Mouse (Mus musculus) cerebellum, adult 2 months (tissue): ENCODE results near the gene Gsg1l. TPM values are rescaled to one million over a fixed set of nuclear protein-coding genes. Genes with fewer than 3 reads are reported as not detected.

Experiments used
- DNase-seq, 2 experiments: peaks; one replicate each; pipeline ENCODE4 v3.0.0; 2021
- H3K27ac ChIP-seq: fragments of 200-500 bp; 2 replicates; pipeline ENCODE4 v1.5.1; 2012; ENCODE audit warnings: low read length, control low read depth, inconsistent platforms; ENCODE audit not compliant: insufficient read depth
- H3K27me3 ChIP-seq: fragments of 200-500 bp; 2 replicates; pipeline ENCODE4 v1.6.1; 2012; ENCODE audit warnings: inconsistent platforms, mild to moderate bottlenecking, low read length, moderate library complexity; ENCODE audit not compliant: control insufficient read depth, insufficient read depth
- H3K4me1 ChIP-seq: fragments of 200-500 bp; 2 replicates; pipeline ENCODE4 v1.6.1; 2011; ENCODE audit warnings: low read length; ENCODE audit not compliant: control insufficient read depth, insufficient read depth
- H3K4me3 ChIP-seq: fragments of 200-500 bp; replicated peaks from 2 replicates; pipeline ENCODE3; 2011; ENCODE audit warnings: mild to moderate bottlenecking, low read depth, low read length, control low read depth; ENCODE audit not compliant: insufficient read depth
- CTCF ChIP-seq: fragments of 200-500 bp; IDR thresholded peaks from 2 replicates; pipeline ENCODE4 v1.5.1; 2011; ENCODE audit warnings: low read depth, mild to moderate bottlenecking, control low read depth, low read length, moderate library complexity, borderline replicate concordance; ENCODE audit not compliant: insufficient read depth
- POLR2A ChIP-seq: fragments of 200-500 bp; IDR thresholded peaks from 2 replicates; pipeline ENCODE4 v1.6.1; 2011; ENCODE audit warnings: low read length, control low read depth, borderline replicate concordance; ENCODE audit not compliant: insufficient read depth
- WGBS: fragments of 180-500 bp; shearing (Covaris S2); methylation state at CpG from one replicate; pipeline ENCODE4 v1.1.7; 2018; 5-methylcytosine and 5-hydroxymethylcytosine counted together
- polyA plus RNA-seq: library from polyadenylated mRNA; depleted of rRNA; stranded (reverse); fragments of >200 nt; gene quantifications from 2 replicates; pipeline ENCODE4 v1.2.3, GENCODE M21; 2012

The Gsg1l gene
- polyA plus RNA-seq, 1 experiment = 17.5 TPM

GRCm38 (mm10) chr7:125865234-125865633 is 217.0 kb downstream of the Gsg1l start:
- 79% methylated on average over 11 of the region's 11 CpGs for WGBS
- Histone ChIP-seq H3K4me3 (no peak overlapping the region), H3K27ac (no peak overlapping the region), H3K27me3 (no peaks in the 10 kb centered on the region), H3K4me1 (no peaks in the 10 kb centered on the region)
- DNase-seq = no peak
- TF ChIP-seq CTCF (no peak), POLR2A (no peak)

GRCm38 (mm10) chr7:125864026-125864425 is 218.2 kb downstream of the Gsg1l start:
- DNase-seq = no peak

GRCm38 (mm10) chr7:125860421-125860820 is 221.8 kb downstream of the Gsg1l start:
- Histone ChIP-seq H3K27ac (no peak overlapping the region), H3K4me1 (no peaks in the 10 kb centered on the region), H3K4me3 (no peak overlapping the region), H3K27me3 (no peaks in the 10 kb centered on the region)
- 92% methylated on average over 9 of the region's 9 CpGs for WGBS
- DNase-seq = no peak
- TF ChIP-seq CTCF = no peak
- no peak for TF ChIP-seq POLR2A

More at GRCm38 (mm10) chr7:125864026-125864425, 218.2 kb downstream of the Gsg1l start:
- Histone ChIP-seq H3K4me3 (no peak overlapping the region), H3K4me1 (no peaks in the 10 kb centered on the region), H3K27ac (no peak overlapping the region), H3K27me3 (no peaks in the 10 kb centered on the region)
- TF ChIP-seq CTCF = no peak
- TF ChIP-seq POLR2A = no peak
- 95% methylated on average over 1 of the region's 1 CpGs for WGBS

- TF ChIP-seq POLR2A (no peak), CTCF (no peak)
- Histone ChIP-seq H3K27me3 (no peaks in the 10 kb centered on the region), H3K4me1 (no peaks in the 10 kb centered on the region), H3K27ac (no peak overlapping the region), H3K4me3 (no peak overlapping the region)
- DNase-seq = no peak
- 69% methylated on average over 3 of the region's 3 CpGs for WGBS
Observed at GRCm38 (mm10) chr7:125859564-125859963, 222.6 kb downstream of the Gsg1l start.

GRCm38 (mm10) chr7:125847528-125847866 is 234.7 kb downstream of the Gsg1l start:
- Histone ChIP-seq H3K27me3 (no peaks in the 10 kb centered on the region), H3K4me1 (peaks cover 5% of the 10 kb centered on the region), H3K4me3 (no peak overlapping the region), H3K27ac (no peak overlapping the region)
- TF ChIP-seq CTCF (no peak), POLR2A (no peak)
- no peak for DNase-seq
- WGBS = 80% methylated on average over 2 of the region's 2 CpGs

- peak; percentile 23 to 36 for DNase-seq
- TF ChIP-seq CTCF (no peak), POLR2A (no peak)
- Histone ChIP-seq H3K27me3 (no peaks in the 10 kb centered on the region), H3K4me1 (peaks cover 5% of the 10 kb centered on the region), H3K27ac (no peak overlapping the region), H3K4me3 (no peak overlapping the region)
- 54% methylated on average over 8 of the region's 8 CpGs for WGBS
Observed at GRCm38 (mm10) chr7:125846866-125847527, 235.2 kb downstream of the Gsg1l start.

GRCm38 (mm10) chr7:125845611-125846010 is 236.6 kb downstream of the Gsg1l start:
- Histone ChIP-seq H3K4me1 (peaks cover 5% of the 10 kb centered on the region), H3K4me3 (no peak overlapping the region), H3K27me3 (no peaks in the 10 kb centered on the region), H3K27ac (no peak overlapping the region)
- TF ChIP-seq POLR2A = no peak
- TF ChIP-seq CTCF = no peak
- 39% methylated on average over 1 of the region's 1 CpGs for WGBS
- DNase-seq = peak in 1 of 2 experiments; percentile 48

GRCm38 (mm10) chr7:125838078-125838742 is 244.0 kb downstream of the Gsg1l start:
- TF ChIP-seq POLR2A (no peak), CTCF (no peak)
- WGBS = 86% methylated on average over 5 of the region's 5 CpGs
- DNase-seq = no peak
- Histone ChIP-seq H3K4me1 (no peaks in the 10 kb centered on the region), H3K27ac (no peak overlapping the region), H3K4me3 (no peak overlapping the region), H3K27me3 (no peaks in the 10 kb centered on the region)
